Mouse (Mus musculus) lung, adult 18-20 months (tissue): ENCODE measurements around the gene Gm20795.
"Not testable (repeated sequence)": the region's sequence is repeated elsewhere in the genome, so short reads cannot be mapped to it uniquely, and the experiment has no call there.

Source experiments
- DNase-seq, 2 experiments: peaks; one replicate each; pipeline ENCODE4 v3.0.0; 2022; ENCODE audit warnings: mixed read lengths in 2 of 2

Gm20795 gene

GRCm38 (mm10) chrY:40804614-40805013, at the start of gene Gm20795:
Gm20795 (plus strand) TSS chrY:40804914.
- not testable (repeated sequence) for DNase-seq

- DNase-seq: not testable (repeated sequence)
Observed at GRCm38 (mm10) chrY:40775665-40776064, 29.0 kb upstream of the Gm20795 start, which contains the start of gene Gm21797. Gm21797 (minus strand) TSS chrY:40775765.
